Mouse (Mus musculus) thymus, postnatal 14 days (tissue): Measurements from ENCODE around the gene Fam89a.

Experiments
- DNase-seq: peaks from one replicate; pipeline ENCODE4 v3.0.0; 2021

The Fam89a gene

GRCm38 (mm10) chr8:124752325-124752862 lies 762 bp upstream of the Fam89a start:
- peak; percentile 8 for DNase-seq

GRCm38 (mm10) chr8:124751191-124751590 lies 441 bp downstream of the Fam89a start:
- DNase-seq = peak; percentile 14

GRCm38 (mm10) chr8:124746661-124747060 lies 5.0 kb downstream of the Fam89a start:
- DNase-seq = no peak

GRCm38 (mm10) chr8:124739268-124739667 lies 12.4 kb downstream of the Fam89a start:
- peak; percentile 50 for DNase-seq

GRCm38 (mm10) chr8:124735371-124735911 lies 16.2 kb downstream of the Fam89a start:
- no peak for DNase-seq

DNA sequence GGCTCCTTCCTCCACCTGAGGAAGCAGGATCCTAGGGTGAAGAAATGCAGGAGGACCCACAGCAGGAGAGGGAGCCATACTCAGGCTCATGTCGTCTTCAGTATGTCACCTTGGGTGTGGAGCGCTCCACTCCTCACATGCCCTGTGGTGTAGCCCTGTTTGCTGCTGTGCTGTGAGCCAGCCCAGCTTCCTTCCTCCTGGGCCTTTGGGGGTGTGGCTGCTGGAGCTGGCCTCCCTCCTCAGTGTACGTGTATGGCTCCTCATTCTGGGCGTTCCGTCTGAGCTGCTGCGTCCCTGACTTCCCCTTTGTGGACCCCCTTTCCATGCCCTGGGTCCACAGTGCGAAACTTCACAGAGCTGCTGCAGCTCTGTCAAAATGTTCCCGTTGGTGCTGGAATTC lies 18.8 kb downstream of the Fam89a start:
- DNase-seq = no peak

DNA sequence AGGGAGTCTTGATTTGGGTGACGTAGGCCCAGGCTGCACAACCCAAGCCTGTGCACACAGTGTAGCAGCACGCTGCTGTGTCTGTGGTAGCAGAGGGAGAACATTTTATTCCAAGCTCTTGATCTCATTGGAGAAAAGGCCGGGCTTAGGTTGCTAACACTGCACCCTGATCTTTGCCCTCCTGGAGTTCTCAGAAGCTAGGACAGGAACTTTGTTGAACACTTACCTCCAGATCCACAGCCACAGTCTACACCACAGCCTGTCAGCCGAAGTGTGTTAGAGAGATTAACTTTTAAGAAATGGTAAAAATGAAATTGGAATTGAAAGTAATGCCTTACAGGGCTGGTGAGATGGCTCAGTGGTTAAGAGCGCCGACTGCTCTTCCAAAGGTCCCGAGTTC lies 27.3 kb downstream of the Fam89a start:
- DNase-seq = no peak

DNA sequence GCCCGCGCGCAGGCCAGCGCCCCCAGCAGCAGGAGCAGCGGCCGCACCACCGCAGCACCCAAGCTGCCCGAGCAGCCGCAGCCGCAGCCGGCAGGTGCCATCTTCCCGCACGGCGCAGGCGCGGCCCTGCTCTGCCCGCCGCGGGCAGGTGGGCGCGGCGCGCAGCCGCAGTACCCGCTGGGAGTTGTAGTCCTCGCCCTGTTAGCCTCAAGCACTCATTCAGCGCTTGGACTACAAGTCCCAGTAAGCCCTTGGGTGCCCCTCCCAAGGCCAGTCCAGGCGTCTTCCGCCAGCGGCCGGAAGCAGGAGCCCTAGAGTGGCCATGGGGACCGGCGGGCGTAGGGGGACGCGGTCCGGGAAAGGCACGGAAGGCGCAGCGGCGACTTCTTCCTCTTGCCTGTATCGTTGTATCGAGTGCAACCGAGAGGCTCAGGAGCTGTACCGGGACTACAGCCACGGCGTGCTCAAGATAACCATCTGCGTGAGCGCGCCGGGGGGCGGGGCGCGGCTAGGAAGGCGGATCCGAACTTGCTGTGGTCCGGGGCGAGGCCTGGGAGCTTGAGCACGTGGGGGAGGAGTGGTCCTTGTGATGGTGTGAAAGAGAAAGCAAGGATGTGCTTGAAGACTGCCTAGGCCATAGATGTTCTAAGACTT lies 29.6 kb downstream of the Fam89a start, which contains the start of the genes Ttc13 and Arv1:
Gene Ttc13 (minus strand): TSS at position 122 of the 654 bp plus-strand sequence.
Gene Arv1 (plus strand): TSS at position 278 of the 654 bp plus-strand sequence.
- peak; percentile 97 for DNase-seq

- no peak for DNase-seq
Measured at GRCm38 (mm10) chr8:124720938-124721861, 30.4 kb downstream of the Fam89a start.

GRCm38 (mm10) chr8:124720133-124720532 lies 31.5 kb downstream of the Fam89a start:
- peak; percentile 54 for DNase-seq

DNA sequence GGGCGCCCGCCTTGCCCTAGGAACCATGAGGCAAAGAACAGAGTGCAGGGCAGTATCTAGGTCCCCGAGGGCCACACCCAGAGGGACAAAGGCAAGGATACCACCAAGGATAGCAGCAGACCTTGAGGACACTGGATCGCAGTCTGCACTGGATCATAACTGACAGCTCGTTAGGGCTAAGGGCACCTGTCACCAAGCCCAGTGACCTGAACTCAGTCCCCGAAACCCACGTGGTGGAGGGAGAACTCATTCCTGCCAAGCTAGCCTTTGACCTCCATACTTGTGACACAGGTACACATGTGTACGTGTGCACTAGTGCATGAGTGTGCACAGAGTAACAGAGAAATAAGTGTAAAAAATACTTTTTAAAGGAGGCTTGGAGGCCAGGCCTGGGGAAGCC lies 35.9 kb downstream of the Fam89a start:
- DNase-seq = no peak

DNA sequence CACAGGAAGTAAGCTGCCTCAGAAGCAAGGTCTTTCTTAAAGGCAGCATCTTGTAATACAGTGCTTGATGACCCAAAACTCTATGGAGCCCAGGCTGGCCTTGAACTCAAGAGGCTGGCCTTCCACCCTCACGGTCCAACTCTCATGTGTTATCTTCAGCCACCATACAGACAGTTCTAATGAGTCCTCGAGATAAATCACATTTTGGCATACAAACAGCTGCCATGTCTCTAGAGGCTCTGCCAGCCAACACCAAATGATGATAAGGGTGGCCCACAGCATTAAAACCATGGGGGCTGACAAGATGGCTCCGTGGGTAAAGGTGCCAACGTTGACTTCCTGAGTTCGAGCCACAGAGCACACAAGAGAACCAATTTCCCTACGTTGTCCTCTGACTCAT lies 38.4 kb downstream of the Fam89a start:
- DNase-seq = no peak

DNA sequence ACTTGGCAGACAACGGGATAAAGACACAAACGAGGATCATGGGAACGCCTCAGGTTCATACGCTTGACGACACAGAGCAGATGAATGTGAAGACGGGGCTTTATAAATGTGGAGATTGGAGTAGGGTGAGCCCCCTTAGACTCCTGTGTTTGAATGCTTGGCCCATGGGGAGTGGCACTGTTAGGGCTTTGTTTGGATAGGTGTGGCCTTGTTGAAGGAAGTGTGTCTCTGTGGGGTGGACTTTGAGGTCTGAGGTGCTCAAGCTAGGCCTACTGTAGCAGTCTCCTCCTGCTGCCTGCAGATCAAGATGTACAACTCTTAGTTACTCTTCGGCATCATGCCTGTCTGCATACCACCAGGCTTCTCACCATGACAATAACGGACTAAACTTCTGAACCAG lies 45.8 kb downstream of the Fam89a start:
- DNase-seq = no peak

DNA sequence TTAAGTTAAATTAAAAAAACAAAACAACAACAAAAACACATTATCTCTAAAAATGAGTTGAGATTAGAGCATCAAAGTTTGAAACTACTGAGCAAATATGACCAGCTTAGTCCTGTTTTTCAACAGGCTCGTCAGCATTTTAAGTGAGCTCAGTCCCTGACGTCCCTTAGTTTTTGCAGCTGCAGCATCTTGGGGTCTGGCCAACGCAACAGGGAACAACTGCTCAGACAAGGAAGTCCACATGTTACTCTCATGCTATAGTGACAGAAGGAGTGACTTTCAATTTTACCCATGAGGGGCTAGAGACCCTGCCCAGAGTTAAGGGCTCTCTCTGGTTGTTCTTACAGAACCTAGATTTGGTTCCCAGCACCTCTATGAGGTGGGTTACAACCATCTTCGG lies 47.3 kb downstream of the Fam89a start:
- no peak for DNase-seq

- DNase-seq = peak; percentile 74
Measured at GRCm38 (mm10) chr8:124703526-124703925, 48.1 kb downstream of the Fam89a start.

DNA sequence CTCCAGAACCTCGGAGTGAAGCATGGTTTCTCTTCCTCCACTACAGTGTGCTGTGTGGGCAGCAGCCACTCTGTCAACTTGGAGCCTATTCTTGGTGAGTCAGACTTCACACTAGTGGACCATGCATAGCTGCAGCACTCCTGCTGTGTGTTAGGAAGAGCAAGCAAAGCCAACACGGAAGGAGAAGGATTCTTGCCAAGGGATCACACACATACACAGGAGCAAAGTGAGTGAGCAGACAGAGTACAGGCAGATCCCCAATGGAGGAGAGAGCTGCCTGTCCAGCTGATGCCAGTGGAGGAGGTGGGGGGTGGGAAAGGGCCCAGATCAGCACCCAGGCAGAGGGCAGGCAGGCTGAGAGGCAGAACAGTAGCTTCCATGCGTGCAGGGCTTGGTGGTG lies 49.4 kb downstream of the Fam89a start:
- DNase-seq = peak; percentile 23

GRCm38 (mm10) chr8:124701023-124701422 lies 50.6 kb downstream of the Fam89a start:
- DNase-seq = peak; percentile 87

DNA sequence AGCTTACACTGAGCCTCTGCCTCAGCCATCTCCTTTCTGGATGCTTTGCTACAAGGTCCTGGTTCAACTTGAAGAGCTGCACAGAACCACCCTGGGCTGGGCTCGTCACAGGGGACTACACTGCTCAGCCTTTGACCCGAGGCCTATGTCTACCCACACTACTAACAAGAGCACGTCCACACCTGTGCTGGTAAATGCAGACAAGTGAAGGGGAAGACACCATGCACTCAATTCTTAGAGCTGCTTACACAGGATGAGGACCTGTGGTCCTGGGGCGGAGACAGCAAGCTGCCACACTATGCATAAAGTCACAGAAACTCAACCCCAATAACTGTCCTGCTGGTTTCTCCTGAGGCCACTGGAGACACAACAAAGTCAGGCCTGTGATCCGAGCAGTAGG lies 51.4 kb downstream of the Fam89a start:
- peak; percentile 55 for DNase-seq

- no peak for DNase-seq
Measured at GRCm38 (mm10) chr8:124695424-124696100, 56.1 kb downstream of the Fam89a start.

DNA sequence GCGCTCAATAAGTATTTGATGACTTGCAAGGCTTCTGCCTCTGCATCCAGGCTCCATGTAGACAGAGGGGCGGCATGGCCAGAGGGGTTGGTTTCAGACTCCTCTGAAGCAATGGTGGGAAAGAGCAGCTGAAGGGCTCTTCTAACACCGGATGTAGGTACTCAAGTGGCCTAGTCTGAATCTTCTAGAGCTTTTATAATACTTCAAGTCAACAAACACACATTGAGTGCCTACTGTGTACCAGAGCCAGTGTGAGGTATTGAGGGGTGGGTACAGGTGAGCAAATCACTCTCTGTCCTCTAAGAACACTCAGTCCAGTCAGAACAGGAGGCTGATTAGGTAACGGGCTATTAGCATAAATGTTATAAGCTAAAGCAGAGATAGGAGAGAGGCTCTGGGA lies 59.9 kb downstream of the Fam89a start:
- DNase-seq = no peak
